Mouse (Mus musculus): ENCODE measurements around the gene Cd82.
A peak's percentile ranks its signal among the peaks of the same experiment; 100 is the strongest.

Gene Cd82

GRCm38 (mm10) chr2:93466314-93466713 lies 3.4 kb upstream of the Cd82 start:
- DNase-seq (ENCODE audit: low read depth, low spot score): no peak

- peak; percentile 97 for DNase-seq (ENCODE audit: low read depth, low spot score)
These were observed 848 bp downstream of the Cd82 start for GRCm38 (mm10) chr2:93461869-93462714.

- peak; percentile 79 for DNase-seq (ENCODE audit: low read depth, low spot score)
These were observed 2.0 kb downstream of the Cd82 start for GRCm38 (mm10) chr2:93460786-93461469.

GRCm38 (mm10) chr2:93459208-93459920 lies 3.6 kb downstream of the Cd82 start:
- peak; percentile 83 for DNase-seq (ENCODE audit: low read depth, low spot score)

GRCm38 (mm10) chr2:93458332-93459207 lies 4.4 kb downstream of the Cd82 start:
- peak; percentile 86 for DNase-seq (ENCODE audit: low read depth, low spot score)

GRCm38 (mm10) chr2:93457426-93458130 lies 5.4 kb downstream of the Cd82 start:
- no peak for DNase-seq (ENCODE audit: low read depth, low spot score)

- DNase-seq (ENCODE audit: low read depth, low spot score): no peak
These were observed 6.8 kb downstream of the Cd82 start for GRCm38 (mm10) chr2:93456140-93456539.

- DNase-seq (ENCODE audit: low read depth, low spot score): no peak
These were observed 7.9 kb downstream of the Cd82 start for GRCm38 (mm10) chr2:93454817-93455591.

- DNase-seq (ENCODE audit: low read depth, low spot score): peak; percentile 89
These were observed 8.6 kb downstream of the Cd82 start for GRCm38 (mm10) chr2:93454334-93454733.

- peak; percentile 79 for DNase-seq (ENCODE audit: low read depth, low spot score)
These were observed 9.9 kb downstream of the Cd82 start for GRCm38 (mm10) chr2:93453046-93453445.

- no peak for DNase-seq (ENCODE audit: low read depth, low spot score)
These were observed 10.4 kb downstream of the Cd82 start for GRCm38 (mm10) chr2:93452506-93452905.

- DNase-seq (ENCODE audit: low read depth, low spot score): no peak
These were observed 10.9 kb downstream of the Cd82 start for GRCm38 (mm10) chr2:93452057-93452456.

GRCm38 (mm10) chr2:93451219-93451938 lies 11.6 kb downstream of the Cd82 start:
- peak; percentile 41 for DNase-seq (ENCODE audit: low read depth, low spot score)

GRCm38 (mm10) chr2:93450695-93451094 lies 12.2 kb downstream of the Cd82 start:
- DNase-seq (ENCODE audit: low read depth, low spot score): no peak

GRCm38 (mm10) chr2:93449657-93450056 lies 13.3 kb downstream of the Cd82 start:
- peak; percentile 43 for DNase-seq (ENCODE audit: low read depth, low spot score)

GRCm38 (mm10) chr2:93448774-93449173 lies 14.2 kb downstream of the Cd82 start:
- peak; percentile 42 for DNase-seq (ENCODE audit: low read depth, low spot score)

GRCm38 (mm10) chr2:93447500-93448249 lies 15.3 kb downstream of the Cd82 start:
- peak; percentile 26 for DNase-seq (ENCODE audit: low read depth, low spot score)

- DNase-seq (ENCODE audit: low read depth, low spot score): no peak
These were observed 16.2 kb downstream of the Cd82 start for GRCm38 (mm10) chr2:93446606-93447353.

All from CD4-positive helper T cell, adult 2 months (primary cell).